Mouse (Mus musculus) forebrain, embryonic 14.5 days (tissue): Measurements from ENCODE around the gene Efna5. TPM values are rescaled to one million over a fixed set of nuclear protein-coding genes. Genes with fewer than 3 reads are reported as not detected.
A peak's percentile ranks its signal among the peaks of the same experiment; 100 is the strongest.

Experiments used
- ATAC-seq: fragments of 200-750 bp; cut with Nextera tagmentation; 2 replicates; pipeline ENCODE4 v1.8.0; 2017; ENCODE audit warnings: mild to moderate bottlenecking, moderate library complexity
- DNase-seq: peaks from one replicate; pipeline ENCODE4 v3.0.0-alpha.2; 2015; ENCODE audit warnings: low spot score
- H3K27ac ChIP-seq: fragments of 300-500 bp; sonication (generic); 2 replicates; pipeline ENCODE4 v1.5.1; 2014; ENCODE audit warnings: low read depth, mild to moderate bottlenecking, control low read depth, low read length, moderate library complexity
- H3K27me3 ChIP-seq: fragments of 300-500 bp; sonication (generic); replicated peaks from 2 replicates; pipeline ENCODE4 v1.6.1; 2014; ENCODE audit warnings: low read length, control low read depth, mixed read lengths; ENCODE audit not compliant: control insufficient read depth, insufficient read depth
- H3K36me3 ChIP-seq: fragments of 300-500 bp; sonication (generic); 2 replicates; pipeline ENCODE4 v1.6.1; 2014; ENCODE audit warnings: low read length, control low read depth; ENCODE audit not compliant: control insufficient read depth, insufficient read depth
- H3K4me1 ChIP-seq: fragments of 300-500 bp; sonication (generic); 2 replicates; pipeline ENCODE4 v1.6.1; 2014; ENCODE audit warnings: antibody characterized with exemption, low read length, control low read depth; ENCODE audit not compliant: control insufficient read depth, insufficient read depth
- H3K4me2 ChIP-seq: fragments of 300-500 bp; sonication (generic); 2 replicates; pipeline ENCODE4 v1.6.1; 2014; ENCODE audit warnings: mild to moderate bottlenecking, control low read depth, low read length
- H3K4me3 ChIP-seq: fragments of 300-500 bp; sonication (generic); 2 replicates; pipeline ENCODE4 v1.5.1; 2014; ENCODE audit warnings: low read depth, low read length, control low read depth
- H3K9ac ChIP-seq: fragments of 300-500 bp; sonication (generic); 2 replicates; pipeline ENCODE4 v1.6.1; 2014; ENCODE audit warnings: mild to moderate bottlenecking, low read length, control low read depth, moderate library complexity
- H3K9me3 ChIP-seq: fragments of 300-500 bp; sonication (generic); replicated peaks from 2 replicates; pipeline ENCODE4 v1.6.1; 2016; ENCODE audit warnings: low read length, control low read depth, mixed read lengths; ENCODE audit not compliant: control insufficient read depth
- WGBS: fragments of 180-500 bp; shearing (Covaris S2); extraction: QIAGEN DNeasy Blood & Tissue Kit; methylation state at CpG from one replicate; pipeline ENCODE4 v1.1.7; 2014; 5-methylcytosine and 5-hydroxymethylcytosine counted together
- polyA plus RNA-seq: library from polyadenylated mRNA; unstranded; fragments of >200 nt; fragmentation: Nextera tagmentation; extraction: Ambion mirVana; gene quantifications from 2 replicates; pipeline ENCODE4 v1.2.1, GENCODE M21; 2014

The Efna5 gene
- polyA plus RNA-seq, 1 experiment from 2014 or later: 18.8 TPM

GRCm38 (mm10) chr17:62642447-62643145 lies 238.5 kb downstream of the Efna5 start:
- no peak overlapping the region for H3K9ac ChIP-seq
- no peaks in the 10 kb centered on the region for H3K9me3 ChIP-seq
- no peak overlapping the region for H3K27ac ChIP-seq
- no peaks in the 10 kb centered on the region for H3K27me3 ChIP-seq
- H3K36me3 ChIP-seq: no peaks in the 10 kb centered on the region
- no peak for DNase-seq
- H3K4me3 ChIP-seq: no peak overlapping the region
- H3K4me2 ChIP-seq: no peak overlapping the region
- H3K4me1 ChIP-seq: no peaks in the 10 kb centered on the region
- WGBS: 70% methylated on average over 12 of the region's 12 CpGs
- ATAC-seq: peak; percentile 18; the same call in 1 of the 2 replicates

DNA sequence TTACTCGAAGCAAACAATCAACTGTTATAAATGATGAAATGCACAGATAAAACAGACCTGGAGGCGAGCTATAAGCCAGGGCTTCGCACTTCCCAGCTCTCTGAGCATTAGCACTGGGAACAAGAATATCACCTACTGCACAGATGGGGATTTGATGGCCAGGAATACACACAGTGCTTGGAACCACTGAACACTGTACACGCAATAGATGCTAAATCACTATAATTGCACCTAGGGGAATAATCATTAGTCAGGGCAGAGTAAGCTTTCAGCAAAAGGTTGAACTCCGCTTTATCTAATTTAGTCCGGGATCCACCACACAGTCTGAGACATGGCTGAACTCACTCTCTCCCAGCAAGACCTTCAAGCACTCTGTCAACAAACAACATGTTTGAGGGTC lies 240.5 kb downstream of the Efna5 start:
- DNase-seq (no peak), ATAC-seq (no peak)
- H3K4me3 ChIP-seq: no peak overlapping the region
- WGBS: 87% methylated on average over 6 of the region's 6 CpGs
- H3K9me3 ChIP-seq: no peaks in the 10 kb centered on the region
- no peak overlapping the region for H3K27ac ChIP-seq
- no peaks in the 10 kb centered on the region for H3K27me3 ChIP-seq
- no peaks in the 10 kb centered on the region for H3K4me1 ChIP-seq
- no peak overlapping the region for H3K9ac ChIP-seq
- H3K36me3 ChIP-seq: no peaks in the 10 kb centered on the region
- H3K4me2 ChIP-seq: no peak overlapping the region

GRCm38 (mm10) chr17:62636896-62637295 lies 244.2 kb downstream of the Efna5 start:
- Histone ChIP-seq H3K9me3 (no peaks in the 10 kb centered on the region), H3K4me3 (no peak overlapping the region), H3K36me3 (no peaks in the 10 kb centered on the region), H3K27ac (no peak overlapping the region), H3K27me3 (no peaks in the 10 kb centered on the region), H3K9ac (no peak overlapping the region), H3K4me1 (no peaks in the 10 kb centered on the region), H3K4me2 (no peak overlapping the region)
- no peak for ATAC-seq
- WGBS: 96% methylated on average over 7 of the region's 7 CpGs
- DNase-seq: no peak

GRCm38 (mm10) chr17:62634937-62635336 lies 246.2 kb downstream of the Efna5 start:
- Histone ChIP-seq H3K27ac (no peak overlapping the region), H3K4me1 (no peaks in the 10 kb centered on the region), H3K4me3 (no peak overlapping the region), H3K36me3 (no peaks in the 10 kb centered on the region), H3K9me3 (no peaks in the 10 kb centered on the region), H3K27me3 (no peaks in the 10 kb centered on the region), H3K9ac (no peak overlapping the region), H3K4me2 (no peak overlapping the region)
- 66% methylated on average over 3 of the region's 3 CpGs for WGBS
- no peak for DNase-seq
- no peak for ATAC-seq

GRCm38 (mm10) chr17:62628474-62628873 lies 252.6 kb downstream of the Efna5 start:
- H3K4me1 ChIP-seq: peaks cover 10% of the 10 kb centered on the region; the same call in 1 of the 2 replicates
- no peak for DNase-seq
- H3K36me3 ChIP-seq: no peaks in the 10 kb centered on the region
- ATAC-seq: no peak; the same call in 1 of the 2 replicates
- H3K4me3 ChIP-seq: no peak overlapping the region
- 5% methylated on average over 1 of the region's 1 CpGs for WGBS
- no peak overlapping the region for H3K9ac ChIP-seq
- no peaks in the 10 kb centered on the region for H3K27me3 ChIP-seq
- no peak overlapping the region for H3K27ac ChIP-seq
- no peak overlapping the region for H3K4me2 ChIP-seq
- H3K9me3 ChIP-seq: no peaks in the 10 kb centered on the region

DNA sequence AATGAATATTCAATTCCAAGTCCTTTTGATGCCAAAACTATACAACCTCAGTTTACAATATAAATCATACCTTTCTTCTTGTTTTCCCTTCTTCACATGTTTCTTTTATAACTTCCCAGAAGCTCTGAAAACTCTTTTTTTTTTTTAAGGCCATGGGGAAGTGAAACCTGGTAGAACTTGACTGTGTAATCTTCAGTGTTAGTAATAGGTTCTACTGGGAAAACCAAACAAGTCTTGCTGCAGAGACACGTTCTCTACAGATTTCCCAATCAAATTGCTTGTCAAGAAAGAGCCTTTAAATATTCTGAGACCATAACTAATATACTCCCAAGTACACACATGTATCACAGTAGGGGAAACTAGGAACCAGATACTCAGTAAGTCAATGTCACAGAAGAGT lies 253.6 kb downstream of the Efna5 start:
- 91% methylated on average over 1 of the region's 1 CpGs for WGBS
- H3K36me3 ChIP-seq: no peaks in the 10 kb centered on the region
- DNase-seq: no peak
- no peaks in the 10 kb centered on the region for H3K9me3 ChIP-seq
- H3K4me2 ChIP-seq: no peak overlapping the region
- ATAC-seq: no peak
- no peak overlapping the region for H3K27ac ChIP-seq
- H3K4me3 ChIP-seq: no peak overlapping the region
- no peaks in the 10 kb centered on the region for H3K27me3 ChIP-seq
- H3K4me1 ChIP-seq: peaks cover 10% of the 10 kb centered on the region; the same call in 1 of the 2 replicates
- H3K9ac ChIP-seq: no peak overlapping the region

DNA sequence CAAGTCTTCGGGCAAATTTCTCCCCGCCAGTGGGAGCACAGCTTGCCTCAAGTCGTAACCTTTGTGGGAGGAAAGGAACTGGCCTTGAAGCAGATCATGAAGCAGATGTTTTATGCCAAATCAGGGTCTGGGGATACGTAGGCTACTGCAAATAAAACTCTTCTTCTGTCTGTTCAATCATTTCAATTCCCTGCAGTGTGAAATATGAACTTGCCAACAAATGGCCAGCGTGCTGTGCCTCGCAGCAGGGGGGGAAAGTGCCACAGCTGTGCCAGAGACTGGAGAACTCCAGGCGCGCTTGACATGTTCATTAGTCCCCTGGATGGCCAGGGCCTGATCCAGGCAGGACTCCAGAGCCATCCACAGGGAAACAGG lies 255.5 kb downstream of the Efna5 start:
- Histone ChIP-seq H3K27me3 (no peaks in the 10 kb centered on the region), H3K4me1 (peaks cover 10% of the 10 kb centered on the region), H3K36me3 (no peaks in the 10 kb centered on the region), H3K9me3 (no peaks in the 10 kb centered on the region), H3K9ac (no peak overlapping the region), H3K4me3 (no peak overlapping the region), H3K27ac (no peak overlapping the region), H3K4me2 (no peak overlapping the region)
- no peak for DNase-seq
- ATAC-seq: no peak
- 74% methylated on average over 8 of the region's 8 CpGs for whole genome bisulfite sequencing

- Histone ChIP-seq H3K4me3 (no peak overlapping the region), H3K9ac (no peak overlapping the region), H3K36me3 (no peaks in the 10 kb centered on the region), H3K9me3 (no peaks in the 10 kb centered on the region), H3K27ac (no peak overlapping the region), H3K4me1 (peaks cover 10% of the 10 kb centered on the region), H3K4me2 (no peak overlapping the region), H3K27me3 (no peaks in the 10 kb centered on the region)
- WGBS: 73% methylated on average over 8 of the region's 8 CpGs
- DNase-seq (no peak), ATAC-seq (no peak; the same call in 1 of the 2 replicates)
Measured at GRCm38 (mm10) chr17:62624804-62625645, 256.1 kb downstream of the Efna5 start.

DNA sequence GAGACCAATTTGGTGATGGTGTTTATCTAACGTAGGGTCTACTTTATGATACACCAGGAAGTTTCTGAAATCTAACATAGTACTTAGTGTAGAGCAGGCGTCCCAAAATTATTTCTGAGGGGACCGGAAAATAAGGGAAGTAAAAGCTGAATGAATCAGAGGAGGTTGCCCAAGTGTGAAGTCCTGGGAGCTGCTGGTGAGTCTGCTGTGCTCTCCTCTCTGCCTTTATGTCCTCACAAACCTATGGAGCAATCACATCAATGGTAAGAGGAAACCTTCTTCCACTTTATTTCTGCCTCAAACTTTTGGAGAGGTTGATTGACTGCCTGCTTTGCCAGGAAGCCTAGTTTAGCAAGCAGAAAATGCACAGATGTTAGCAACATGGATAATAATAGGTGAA lies 257.9 kb downstream of the Efna5 start:
- Histone ChIP-seq H3K36me3 (no peaks in the 10 kb centered on the region), H3K4me2 (no peak overlapping the region), H3K9ac (no peak overlapping the region), H3K9me3 (no peaks in the 10 kb centered on the region), H3K4me3 (no peak overlapping the region), H3K27ac (no peak overlapping the region), H3K27me3 (no peaks in the 10 kb centered on the region), H3K4me1 (peaks cover 10% of the 10 kb centered on the region)
- ATAC-seq (no peak), DNase-seq (no peak)
- WGBS: 92% methylated on average over 3 of the region's 3 CpGs
